Mouse (Mus musculus) hindbrain, postnatal 0 days (tissue): ENCODE results near the gene Gpx1. TPM values are rescaled to one million over a fixed set of nuclear protein-coding genes. Genes with fewer than 3 reads are reported as not detected.
"Not testable (repeated sequence)": the region's sequence is repeated elsewhere in the genome, so short reads cannot be mapped to it uniquely, and the experiment has no call there.

Experiments used
- ATAC-seq: fragments of 200-750 bp; cut with Nextera tagmentation; 2 replicates; pipeline ENCODE4 v1.8.0; 2017; ENCODE audit warnings: mild to moderate bottlenecking, moderate TSS enrichment, moderate library complexity
- DNase-seq: peaks from one replicate; pipeline ENCODE4 v3.0.0-alpha.2; 2015; ENCODE audit warnings: low spot score
- H3K27ac ChIP-seq: fragments of 300-500 bp; sonication (generic); 2 replicates; pipeline ENCODE4 v1.5.1; 2014; ENCODE audit warnings: mild to moderate bottlenecking
- H3K27me3 ChIP-seq: fragments of 300-500 bp; sonication (generic); 2 replicates; pipeline ENCODE4 v1.6.1; 2014; ENCODE audit warnings: low read length, mixed read lengths; ENCODE audit not compliant: insufficient read depth
- H3K36me3 ChIP-seq: fragments of 300-500 bp; sonication (generic); 2 replicates; pipeline ENCODE4 v1.6.1; 2014; ENCODE audit warnings: low read length, mixed read lengths; ENCODE audit not compliant: insufficient read depth
- H3K4me1 ChIP-seq: fragments of 300-500 bp; sonication (generic); 2 replicates; pipeline ENCODE4 v1.6.1; 2014; ENCODE audit warnings: antibody characterized with exemption, low read length, mixed read lengths; ENCODE audit not compliant: insufficient read depth
- H3K4me2 ChIP-seq: fragments of 300-500 bp; sonication (generic); 2 replicates; pipeline ENCODE4 v1.6.1; 2014; ENCODE audit warnings: low read depth, mild to moderate bottlenecking, low read length, moderate library complexity, mixed read lengths
- H3K4me3 ChIP-seq: fragments of 300-500 bp; sonication (generic); 2 replicates; pipeline ENCODE4 v1.5.1; 2014; ENCODE audit warnings: low read length
- H3K9ac ChIP-seq: fragments of 300-500 bp; sonication (generic); replicated peaks from 2 replicates; pipeline ENCODE4 v1.6.1; 2014; ENCODE audit warnings: mild to moderate bottlenecking, low read length, moderate library complexity, mixed read lengths
- H3K9me3 ChIP-seq: fragments of 300-500 bp; sonication (generic); 2 replicates; pipeline ENCODE4 v1.6.1; 2016; ENCODE audit warnings: low read length, mixed read lengths
- CTCF ChIP-seq: IDR thresholded peaks from 2 replicates; pipeline ENCODE4 v1.5.1; 2016; ENCODE audit warnings: antibody characterized with exemption, control low read depth, low read depth
- WGBS: fragments of 180-500 bp; shearing (Covaris S2); extraction: QIAGEN DNeasy Blood & Tissue Kit; methylation state at CpG from one replicate; pipeline ENCODE4 v1.1.7; 2014; 5-methylcytosine and 5-hydroxymethylcytosine counted together
- polyA plus RNA-seq: library from polyadenylated mRNA; unstranded; fragments of >200 nt; fragmentation: Nextera tagmentation; extraction: Ambion mirVana; gene quantifications from 2 replicates; pipeline ENCODE4 v1.2.1, GENCODE M21; 2015
- total RNA-seq: library from RNA; depleted of rRNA; stranded (reverse); fragments of >200 nt; gene quantifications from 2 replicates; pipeline ENCODE4 v1.2.3, GENCODE M21; 2014

Gene Gpx1
- total and polyA plus RNA-seq, 2 experiments from 2014 or later: 226 to 426 TPM

DNA sequence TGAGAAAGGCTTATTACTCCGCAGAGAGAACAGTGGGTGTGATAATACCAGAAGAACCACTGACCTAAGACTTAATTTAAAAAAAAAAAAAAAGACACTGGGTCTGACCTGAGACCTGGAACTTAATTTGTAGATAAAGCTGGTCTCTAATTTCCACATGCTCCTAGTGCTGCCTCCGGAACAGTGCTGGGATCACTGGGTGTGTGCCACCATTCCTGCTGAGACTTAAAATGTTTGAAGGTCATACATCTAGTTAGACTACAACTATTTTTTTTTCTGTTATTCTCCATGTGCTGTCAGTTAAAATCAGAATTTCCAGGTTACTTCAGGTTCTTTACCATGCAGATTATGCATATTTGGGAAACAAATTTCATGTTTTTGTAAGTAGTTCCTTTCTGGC lies 30.6 kb upstream of the Gpx1 start:
- H3K36me3 ChIP-seq: no peaks in the 10 kb centered on the region
- DNase-seq: no peak
- 47% methylated on average over 2 of the region's 2 CpGs for WGBS
- TF ChIP-seq CTCF: no peak
- peak overlapping the region; percentile 63 for H3K4me2 ChIP-seq
- H3K4me1 ChIP-seq: peaks cover 21% of the 10 kb centered on the region
- H3K9ac ChIP-seq: 0 out of 2 replicates have a peak overlapping the region, but pooled peaks have one; percentile 17
- H3K27ac ChIP-seq: no peak overlapping the region
- ATAC-seq: no peak
- H3K4me3 ChIP-seq: peak overlapping the region; percentile 92
- H3K9me3 ChIP-seq: no peaks in the 10 kb centered on the region
- no peaks in the 10 kb centered on the region for H3K27me3 ChIP-seq

DNA sequence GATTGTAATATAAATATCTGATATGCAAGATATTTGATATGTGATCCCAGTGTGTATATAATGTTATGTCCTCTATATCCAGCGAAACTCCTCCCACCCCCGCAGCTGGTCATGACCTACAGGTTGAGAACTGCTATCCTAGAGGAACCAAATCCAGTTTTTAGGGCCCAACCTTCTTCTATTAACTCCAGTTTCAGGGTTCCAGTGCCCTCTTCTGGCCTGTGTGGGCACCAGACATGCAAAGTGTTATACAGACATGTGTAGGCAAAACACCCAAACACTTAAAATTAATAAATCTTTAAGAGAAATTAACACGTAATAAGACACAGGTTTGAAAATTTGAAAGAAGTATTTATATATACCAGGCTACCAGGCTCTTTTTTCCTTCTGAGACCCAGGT lies 21.1 kb upstream of the Gpx1 start:
- peak; percentile 40 for TF ChIP-seq CTCF
- no peak overlapping the region for H3K4me3 ChIP-seq
- H3K4me2 ChIP-seq: no peak overlapping the region
- H3K9ac ChIP-seq: no peak overlapping the region
- no peak for DNase-seq
- H3K27ac ChIP-seq: no peak overlapping the region
- WGBS: 97% methylated on average over 3 of the region's 3 CpGs
- no peaks in the 10 kb centered on the region for H3K27me3 ChIP-seq
- H3K4me1 ChIP-seq: no peaks in the 10 kb centered on the region
- no peaks in the 10 kb centered on the region for H3K36me3 ChIP-seq
- ATAC-seq: no peak
- no peaks in the 10 kb centered on the region for H3K9me3 ChIP-seq

- no peaks in the 10 kb centered on the region for H3K9me3 ChIP-seq
- no peaks in the 10 kb centered on the region for H3K4me1 ChIP-seq
- no peak overlapping the region for H3K4me3 ChIP-seq
- DNase-seq (no peak), ATAC-seq (no peak)
- no peaks in the 10 kb centered on the region for H3K27me3 ChIP-seq
- no peaks in the 10 kb centered on the region for H3K36me3 ChIP-seq
- H3K4me2 ChIP-seq: no peak overlapping the region
- no peak overlapping the region for H3K9ac ChIP-seq
- WGBS: 81% methylated on average over 2 of the region's 2 CpGs
- H3K27ac ChIP-seq: no peak overlapping the region
- no peak for TF ChIP-seq CTCF
Observed at GRCm38 (mm10) chr9:108318462-108318861, 20.2 kb upstream of the Gpx1 start.

- H3K36me3 ChIP-seq, DNase-seq, H3K27ac ChIP-seq, H3K27me3 ChIP-seq, H3K9ac ChIP-seq, H3K4me1 ChIP-seq, H3K4me2 ChIP-seq, H3K4me3 ChIP-seq, H3K9me3 ChIP-seq, ATAC-seq: not testable (repeated sequence)
- WGBS: 92% methylated on average over 7 of the region's 7 CpGs
Observed at GRCm38 (mm10) chr9:108322054-108322453, 16.6 kb upstream of the Gpx1 start.

- no peaks in the 10 kb centered on the region for H3K9me3 ChIP-seq
- H3K4me1 ChIP-seq: no peaks in the 10 kb centered on the region
- no peak overlapping the region for H3K4me3 ChIP-seq
- ATAC-seq (no peak), DNase-seq (no peak)
- no peak overlapping the region for H3K9ac ChIP-seq
- no peak for TF ChIP-seq CTCF
- peaks cover 9% of the 10 kb centered on the region for H3K36me3 ChIP-seq
- H3K27ac ChIP-seq: no peak overlapping the region
- WGBS: 92% methylated on average over 1 of the region's 1 CpGs
- H3K4me2 ChIP-seq: no peak overlapping the region
- no peaks in the 10 kb centered on the region for H3K27me3 ChIP-seq
Observed at GRCm38 (mm10) chr9:108324784-108325183, 13.9 kb upstream of the Gpx1 start.

DNA sequence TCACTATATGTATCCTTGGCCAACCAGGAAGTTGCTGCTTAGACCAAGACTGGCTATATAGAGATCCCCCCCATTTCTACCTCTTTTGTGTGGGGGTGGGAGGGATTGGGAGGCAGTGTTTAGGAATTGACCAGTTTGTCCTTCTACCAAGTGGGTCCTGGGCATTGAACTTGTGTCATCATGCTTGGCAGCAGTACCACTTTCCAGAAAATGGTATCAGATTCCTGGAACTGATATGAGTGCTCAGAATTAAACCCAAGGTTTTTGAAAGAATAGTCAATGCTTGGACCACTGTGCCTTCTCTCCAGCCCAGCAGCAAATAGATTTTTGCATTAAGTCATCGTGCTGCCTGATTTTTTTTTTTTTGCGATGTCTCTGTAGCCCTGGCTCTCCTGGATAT lies 12.9 kb upstream of the Gpx1 start:
- WGBS: 97% methylated on average over 2 of the region's 2 CpGs
- Histone ChIP-seq H3K4me2 (no peak overlapping the region), H3K9me3 (no peaks in the 10 kb centered on the region), H3K27ac (no peak overlapping the region), H3K36me3 (peaks cover 10% of the 10 kb centered on the region), H3K9ac (no peak overlapping the region), H3K4me1 (no peaks in the 10 kb centered on the region), H3K4me3 (no peak overlapping the region), H3K27me3 (no peaks in the 10 kb centered on the region)
- ATAC-seq (no peak), DNase-seq (no peak)
- TF ChIP-seq CTCF: no peak

GRCm38 (mm10) chr9:108337848-108338550 lies 704 bp upstream of the Gpx1 start:
- no peak overlapping the region for H3K4me3 ChIP-seq
- H3K4me1 ChIP-seq: peaks cover 11% of the 10 kb centered on the region; the same call in 1 of the 2 replicates
- peak overlapping the region; percentile 84 for H3K4me2 ChIP-seq
- no peaks in the 10 kb centered on the region for H3K27me3 ChIP-seq
- H3K9ac ChIP-seq: no peak overlapping the region; the same call in 1 of the 2 replicates
- TF ChIP-seq CTCF: no peak
- ATAC-seq (no peak), DNase-seq (no peak)
- peaks cover 21% of the 10 kb centered on the region; the same call in 1 of the 2 replicates for H3K36me3 ChIP-seq
- H3K9me3 ChIP-seq: no peaks in the 10 kb centered on the region
- 67% methylated on average over 10 of the region's 10 CpGs for WGBS
- H3K27ac ChIP-seq: peak overlapping the region; percentile 95
